9 mouse cellular contexts compared by ENCODE assay signal in the genomic region with DNA sequence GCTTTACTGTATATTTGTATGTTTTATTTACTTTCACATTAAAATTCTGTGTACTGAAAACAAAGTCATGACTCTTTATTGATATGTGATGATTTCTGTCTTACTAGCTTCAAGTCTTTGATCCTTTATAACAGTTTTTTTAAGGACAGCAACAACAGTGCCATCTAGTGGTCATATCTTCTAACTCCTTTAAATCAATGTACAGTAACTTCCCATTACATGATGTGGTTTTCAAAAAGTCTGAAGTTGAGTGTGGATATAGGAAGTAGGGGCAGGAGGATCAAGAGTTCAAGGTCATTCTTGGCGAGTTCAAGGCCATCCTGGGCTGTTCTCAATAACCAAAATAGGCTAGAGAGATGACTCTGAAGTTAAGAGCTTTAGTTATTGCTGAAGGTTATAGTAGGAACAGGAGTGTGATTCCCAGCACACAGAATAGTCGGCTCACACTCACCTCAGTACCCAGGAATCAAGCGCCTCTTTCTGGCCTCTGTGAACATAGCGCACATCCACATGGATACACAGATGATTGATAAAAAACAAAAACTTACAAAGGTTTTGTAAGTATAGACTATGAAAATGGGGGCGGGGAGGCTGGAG. TPM values are rescaled to one million over a fixed set of nuclear protein-coding genes. Genes with fewer than 3 reads are reported as not detected.
DNase-seq lines count a peak whose midpoint lies in the region; ATAC-seq and TF ChIP-seq lines count a peak whose summit lies in the region.
"Had no signal": no experiment of that assay in that cellular context is flagged by ENCODE, and none has a peak within 500 bp of the region (broad histone marks: within the 10 kb centered on the region; RNA-seq: fewer than 3 reads in every experiment).

No protein-coding gene starts in this region.

- H3K27ac ChIP-seq in hindbrain, embryonic 13.5 days: no peak overlapping the region
- H3K27ac ChIP-seq in hindbrain, embryonic 12.5 days: no peak overlapping the region
- no peak overlapping the region for H3K27ac ChIP-seq in midbrain, embryonic 15.5 days
- H3K27ac ChIP-seq: neural tube, embryonic 13.5 days had no signal

- TF ChIP-seq CTCF in G1E (IDR thresholded peaks at IDR 0.05; ENCODE audit: low read depth, low read length): no peak

- H3K4me3 ChIP-seq in hindbrain, embryonic 13.5 days: no peak overlapping the region
- H3K4me3 ChIP-seq in hindbrain, embryonic 12.5 days: no peak overlapping the region
- no peak overlapping the region for H3K4me3 ChIP-seq in G1E (ENCODE audit: low read depth, low read length)
- no peak overlapping the region for H3K4me3 ChIP-seq in midbrain, embryonic 15.5 days
- H3K4me3 ChIP-seq: neural tube, embryonic 13.5 days had no signal

- H3K9ac ChIP-seq in hindbrain, embryonic 13.5 days: no peak overlapping the region
- no peak overlapping the region for H3K9ac ChIP-seq in hindbrain, embryonic 12.5 days
- H3K9ac ChIP-seq in midbrain, embryonic 15.5 days: no peak overlapping the region
- H3K9ac ChIP-seq: neural tube, embryonic 13.5 days had no signal

- H3K36me3 ChIP-seq in hindbrain, embryonic 13.5 days: peaks cover 2% of the 10 kb centered on the region; the same call in 1 of the 2 replicates
- H3K36me3 ChIP-seq in hindbrain, embryonic 12.5 days: 0 out of 2 replicates have a peak, but pooled peaks cover 2% of the 10 kb centered on the region
- peaks cover 29% of the 10 kb centered on the region for H3K36me3 ChIP-seq in G1E (replicated peaks)
- no peaks in the 10 kb centered on the region for H3K36me3 ChIP-seq in midbrain, embryonic 15.5 days (replicated peaks)

- WGBS in hindbrain, embryonic 13.5 days: 86% methylated on average over 5 of the region's 5 CpGs
- 84% methylated on average over 5 of the region's 5 CpGs for WGBS in hindbrain, embryonic 12.5 days
- 84% methylated on average over 5 of the region's 5 CpGs for WGBS in midbrain, embryonic 15.5 days

- ATAC-seq in hindbrain, embryonic 13.5 days (ENCODE audit: low FRiP score): 0 out of 2 replicates have a peak, but pooled peaks have one; percentile 39
- ATAC-seq in hindbrain, embryonic 12.5 days (ENCODE audit: low FRiP score): no peak
- ATAC-seq in G1E (ENCODE audit: extremely low read depth, insufficient number of reproducible peaks, low FRiP score, poor library complexity, severe bottlenecking): no peak; the same call in 1 of the 2 replicates
- ATAC-seq in erythroblast, adult 5-6 weeks (replicated peaks; ENCODE audit: low FRiP score, poor library complexity, severe bottlenecking): peak; percentile 62
- ATAC-seq in midbrain, embryonic 15.5 days (replicated peaks): peak; percentile 42; the same call in 1 of the 2 replicates

- DNase-seq in 416B (ENCODE audit: low read depth) (peak; percentile 77), G1E (ENCODE audit: low spot score) (peak; percentile 14)
- no peak for DNase-seq in urinary bladder, postnatal 25 days (ENCODE audit: low spot score)
- no peak for DNase-seq in frontal cortex, postnatal 10 days (ENCODE audit: low spot score in 2 of 2)

- no peaks in the 10 kb centered on the region for H3K4me1 ChIP-seq in hindbrain, embryonic 13.5 days (replicated peaks)
- H3K4me1 ChIP-seq in hindbrain, embryonic 12.5 days: no peaks in the 10 kb centered on the region
- H3K4me1 ChIP-seq in G1E (ENCODE audit: insufficient read depth, low read depth, low read length): no peaks in the 10 kb centered on the region
- no peaks in the 10 kb centered on the region for H3K4me1 ChIP-seq in midbrain, embryonic 15.5 days
- H3K4me1 ChIP-seq: neural tube, embryonic 13.5 days had no signal

- H3K4me2 ChIP-seq in hindbrain, embryonic 13.5 days: no peak overlapping the region
- H3K4me2 ChIP-seq in hindbrain, embryonic 12.5 days (replicated peaks): no peak overlapping the region
- H3K4me2 ChIP-seq in midbrain, embryonic 15.5 days: no peak overlapping the region
- H3K4me2 ChIP-seq: neural tube, embryonic 13.5 days had no signal

- H3K9me3 ChIP-seq in hindbrain, embryonic 13.5 days: no peaks in the 10 kb centered on the region
- no peaks in the 10 kb centered on the region for H3K9me3 ChIP-seq in hindbrain, embryonic 12.5 days (replicated peaks)
- no peaks in the 10 kb centered on the region for H3K9me3 ChIP-seq in G1E (replicated peaks)
- no peaks in the 10 kb centered on the region for H3K9me3 ChIP-seq in midbrain, embryonic 15.5 days
- H3K9me3 ChIP-seq: neural tube, embryonic 13.5 days had no signal

- H3K27me3 ChIP-seq in hindbrain, embryonic 13.5 days: no peaks in the 10 kb centered on the region
- no peaks in the 10 kb centered on the region for H3K27me3 ChIP-seq in hindbrain, embryonic 12.5 days
- no peaks in the 10 kb centered on the region for H3K27me3 ChIP-seq in G1E (ENCODE audit: insufficient read depth, low read length)
- H3K27me3 ChIP-seq in midbrain, embryonic 15.5 days (replicated peaks): no peaks in the 10 kb centered on the region
- H3K27me3 ChIP-seq: neural tube, embryonic 13.5 days had no signal

RNA-seq across cellular contexts. Expression of gene D230025D16Rik, which starts 6.9 kb away (rescaled TPM):
- polyA plus RNA-seq in hindbrain, embryonic 13.5 days (2015; fragmentation: Nextera tagmentation; extraction: Ambion mirVana): 27.4 and 29.5 TPM in 2 replicates
- polyA plus RNA-seq in hindbrain, embryonic 12.5 days (2016; fragmentation: Nextera tagmentation; extraction: Ambion mirVana): 28.5 and 28.9 TPM in 2 replicates
- 35.2 and 37.5 TPM in 2 replicates for total RNA-seq in G1E (2014; fragmentation: Nextera tagmentation)
- total RNA-seq in G1E (2017): 27.2 and 28.8 TPM in 2 replicates
- 4.0 and 5.0 TPM in 2 replicates for polyA plus RNA-seq in G1E (2012)
- 16.9 and 22.5 TPM in 2 replicates for total RNA-seq in erythroblast, adult 5-6 weeks (2015; ENCODE audit: low replicate concordance)
- total RNA-seq in erythroblast, adult 5-6 weeks (2017; ENCODE audit: low replicate concordance): 20.1 and 22.6 TPM in 2 replicates
- 37.1 and 37.6 TPM in 2 replicates for polyA plus RNA-seq in midbrain, embryonic 15.5 days (2015; fragmentation: Nextera tagmentation; extraction: Ambion mirVana)

RNA-seq across cellular contexts. Expression of gene B3gnt9, which starts 36.9 kb away (rescaled TPM):
- polyA plus RNA-seq in hindbrain, embryonic 13.5 days (2015; fragmentation: Nextera tagmentation; extraction: Ambion mirVana): 6.2 and 6.7 TPM in 2 replicates
- polyA plus RNA-seq in hindbrain, embryonic 12.5 days (2016; fragmentation: Nextera tagmentation; extraction: Ambion mirVana): 7.5 and 9.5 TPM in 2 replicates
- total RNA-seq in G1E (2014; fragmentation: Nextera tagmentation) (4.8 and 5.9 TPM in 2 replicates), G1E (2017) (6.2 and 7.4 TPM in 2 replicates)
- polyA plus RNA-seq in G1E (2012): 4.4 and 7.0 TPM in 2 replicates
- not detected in 2 replicates for total RNA-seq in erythroblast, adult 5-6 weeks (2015; ENCODE audit: low replicate concordance)
- total RNA-seq in erythroblast, adult 5-6 weeks (2017; ENCODE audit: low replicate concordance): 0.09 TPM in 1 of 2 replicates, not detected in the other
- polyA plus RNA-seq in midbrain, embryonic 15.5 days (2015; fragmentation: Nextera tagmentation; extraction: Ambion mirVana): 8.1 TPM in 2 replicates

RNA-seq across cellular contexts. Expression of gene Tradd, which starts 46.4 kb away (rescaled TPM):
- polyA plus RNA-seq in hindbrain, embryonic 13.5 days (2015; fragmentation: Nextera tagmentation; extraction: Ambion mirVana): 19.9 and 21.1 TPM in 2 replicates
- 17.2 and 17.5 TPM in 2 replicates for polyA plus RNA-seq in hindbrain, embryonic 12.5 days (2016; fragmentation: Nextera tagmentation; extraction: Ambion mirVana)
- 12.5 and 14.2 TPM in 2 replicates for total RNA-seq in G1E (2014; fragmentation: Nextera tagmentation)
- 20.8 and 23.4 TPM in 2 replicates for total RNA-seq in G1E (2017)
- polyA plus RNA-seq in G1E (2012): 27.9 and 30.0 TPM in 2 replicates
- 2.3 and 3.5 TPM in 2 replicates for total RNA-seq in erythroblast, adult 5-6 weeks (2015; ENCODE audit: low replicate concordance)
- total RNA-seq in erythroblast, adult 5-6 weeks (2017; ENCODE audit: low replicate concordance): 3.6 and 5.9 TPM in 2 replicates
- 13.5 and 13.6 TPM in 2 replicates for polyA plus RNA-seq in midbrain, embryonic 15.5 days (2015; fragmentation: Nextera tagmentation; extraction: Ambion mirVana)

RNA-seq across cellular contexts. Expression of gene Fbxl8, which starts 46.4 kb away (rescaled TPM):
- 1.1 and 1.2 TPM in 2 replicates for polyA plus RNA-seq in hindbrain, embryonic 13.5 days (2015; fragmentation: Nextera tagmentation; extraction: Ambion mirVana)
- 0.97 and 1.4 TPM in 2 replicates for polyA plus RNA-seq in hindbrain, embryonic 12.5 days (2016; fragmentation: Nextera tagmentation; extraction: Ambion mirVana)
- total RNA-seq in G1E (2014; fragmentation: Nextera tagmentation): 6.8 and 8.0 TPM in 2 replicates
- 6.0 and 6.9 TPM in 2 replicates for total RNA-seq in G1E (2017)
- 8.9 and 9.6 TPM in 2 replicates for polyA plus RNA-seq in G1E (2012)
- total RNA-seq in erythroblast, adult 5-6 weeks (2015; ENCODE audit: low replicate concordance): 1.3 and 3.5 TPM in 2 replicates
- 0.28 and 0.94 TPM in 2 replicates for total RNA-seq in erythroblast, adult 5-6 weeks (2017; ENCODE audit: low replicate concordance)
- polyA plus RNA-seq in midbrain, embryonic 15.5 days (2015; fragmentation: Nextera tagmentation; extraction: Ambion mirVana): 0.99 and 1.3 TPM in 2 replicates

RNA-seq across cellular contexts. Expression of gene Cbfb, which starts 47.5 kb away (rescaled TPM):
- 33.0 and 35.6 TPM in 2 replicates for polyA plus RNA-seq in hindbrain, embryonic 13.5 days (2015; fragmentation: Nextera tagmentation; extraction: Ambion mirVana)
- 66.2 and 72.5 TPM in 2 replicates for polyA plus RNA-seq in hindbrain, embryonic 12.5 days (2016; fragmentation: Nextera tagmentation; extraction: Ambion mirVana)
- total RNA-seq in G1E (2014; fragmentation: Nextera tagmentation) (81.9 and 84.2 TPM in 2 replicates), G1E (2017) (175 and 182 TPM in 2 replicates)
- polyA plus RNA-seq in G1E (2012): 31.4 and 33.5 TPM in 2 replicates
- 28.6 and 37.6 TPM in 2 replicates for total RNA-seq in erythroblast, adult 5-6 weeks (2015; ENCODE audit: low replicate concordance)
- total RNA-seq in erythroblast, adult 5-6 weeks (2017; ENCODE audit: low replicate concordance): 27.2 and 33.1 TPM in 2 replicates
- 20.3 and 22.5 TPM in 2 replicates for polyA plus RNA-seq in midbrain, embryonic 15.5 days (2015; fragmentation: Nextera tagmentation; extraction: Ambion mirVana)

Comparison
In these comparisons a context has a peak if more than half of its experiments do, and no peak if none do; other contexts are left out.
1. ATAC-seq: peak in hindbrain, embryonic 13.5 days (single experiment), erythroblast, adult 5-6 weeks (single experiment) and midbrain, embryonic 15.5 days (single experiment); none in hindbrain, embryonic 12.5 days (single experiment) and G1E (single experiment).
2. DNase-seq: peak in 416B (single experiment) and G1E (single experiment); none in urinary bladder, postnatal 25 days (single experiment) and frontal cortex, postnatal 10 days (0 of 2).